Mouse (Mus musculus) midbrain, embryonic 12.5 days (tissue): Measurements from ENCODE around the gene Ywhae. TPM values are rescaled to one million over a fixed set of nuclear protein-coding genes. Genes with fewer than 3 reads are reported as not detected.
A peak's percentile ranks its signal among the peaks of the same experiment; 100 is the strongest.

Source experiments
- ATAC-seq: fragments of 200-750 bp; cut with Nextera tagmentation; 2 replicates; pipeline ENCODE4 v1.8.0; 2017; ENCODE audit warnings: low read depth, moderate TSS enrichment, moderate library complexity; ENCODE audit not compliant: low FRiP score
- H3K27ac ChIP-seq: fragments of 300-500 bp; sonication (generic); replicated peaks from 2 replicates; pipeline ENCODE4 v1.5.1; 2016; ENCODE audit warnings: mild to moderate bottlenecking
- H3K27me3 ChIP-seq: fragments of 300-500 bp; sonication (generic); 2 replicates; pipeline ENCODE4 v1.6.1; 2016; ENCODE audit warnings: mild to moderate bottlenecking
- H3K36me3 ChIP-seq: fragments of 300-500 bp; sonication (generic); 2 replicates; pipeline ENCODE4 v1.6.1; 2016
- H3K4me1 ChIP-seq: fragments of 300-500 bp; sonication (generic); 2 replicates; pipeline ENCODE4 v1.6.1; 2016
- H3K4me2 ChIP-seq: fragments of 300-500 bp; sonication (generic); replicated peaks from 2 replicates; pipeline ENCODE4 v1.6.1; 2016; ENCODE audit warnings: mild to moderate bottlenecking, moderate library complexity
- H3K4me3 ChIP-seq: fragments of 300-500 bp; sonication (generic); 2 replicates; pipeline ENCODE4 v1.5.1; 2016; ENCODE audit warnings: mild to moderate bottlenecking
- H3K9ac ChIP-seq: fragments of 300-500 bp; sonication (generic); replicated peaks from 2 replicates; pipeline ENCODE4 v1.6.1; 2016; ENCODE audit warnings: mild to moderate bottlenecking, moderate library complexity
- H3K9me3 ChIP-seq: fragments of 300-500 bp; sonication (generic); 2 replicates; pipeline ENCODE4 v1.6.1; 2016; ENCODE audit warnings: mild to moderate bottlenecking
- WGBS: fragments of 180-500 bp; shearing (Covaris S2); methylation state at CpG from one replicate; pipeline ENCODE4 v1.1.7; 2016; 5-methylcytosine and 5-hydroxymethylcytosine counted together
- polyA plus RNA-seq: library from polyadenylated mRNA; unstranded; fragments of >200 nt; fragmentation: Nextera tagmentation; extraction: Ambion mirVana; gene quantifications from 2 replicates; pipeline ENCODE4 v1.2.1, GENCODE M21; 2016

Gene Ywhae
- polyA plus RNA-seq, 1 experiment from 2014 or later: 1,324 TPM

DNA sequence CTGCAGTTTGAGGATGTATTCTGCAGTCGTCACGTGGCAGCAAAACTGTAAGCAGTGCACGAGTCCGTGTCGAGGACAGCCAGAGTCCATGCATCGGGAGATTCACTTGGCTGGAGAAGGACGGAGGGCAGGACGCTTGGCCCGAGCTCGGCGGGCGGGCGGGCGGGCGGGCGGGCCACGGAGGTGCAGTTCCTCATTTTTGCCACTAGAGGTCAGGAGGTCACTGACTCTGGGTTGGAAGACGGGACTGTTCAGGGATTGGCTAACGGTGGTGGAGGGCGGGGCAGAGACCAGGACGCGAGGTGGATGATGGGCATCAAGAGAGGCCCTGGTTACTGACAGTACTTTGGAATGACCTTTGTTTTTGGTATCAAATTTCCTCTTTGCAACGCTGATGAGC, 36.5 kb downstream of the Ywhae start:
- ATAC-seq: peak; percentile 91
- WGBS: under 1% methylated on average over 23 of the region's 23 CpGs
- H3K9me3 ChIP-seq: no peaks in the 10 kb centered on the region
- H3K27me3 ChIP-seq: peaks cover 7% of the 10 kb centered on the region; the same call in 1 of the 2 replicates
- H3K4me1 ChIP-seq: peaks cover 7% of the 10 kb centered on the region
- H3K4me3 ChIP-seq: no peak overlapping the region
- peak overlapping the region; percentile 41 for H3K4me2 ChIP-seq
- no peak overlapping the region for H3K9ac ChIP-seq
- H3K27ac ChIP-seq: 0 out of 2 replicates have a peak overlapping the region, but pooled peaks have one; percentile 39
- H3K36me3 ChIP-seq: peaks cover 34% of the 10 kb centered on the region

- Histone ChIP-seq H3K4me3 (no peak overlapping the region), H3K36me3 (peaks cover 2% of the 10 kb centered on the region; the same call in 1 of the 2 replicates), H3K9me3 (no peaks in the 10 kb centered on the region), H3K27ac (no peak overlapping the region), H3K4me2 (no peak overlapping the region), H3K27me3 (peaks cover 7% of the 10 kb centered on the region; the same call in 1 of the 2 replicates), H3K4me1 (peaks cover 7% of the 10 kb centered on the region), H3K9ac (no peak overlapping the region)
- no peak for ATAC-seq
- WGBS: 85% methylated on average over 5 of the region's 5 CpGs
Measured at GRCm38 (mm10) chr11:75772562-75772961, 39.9 kb downstream of the Ywhae start.

- Histone ChIP-seq H3K9ac (no peak overlapping the region), H3K36me3 (no peaks in the 10 kb centered on the region), H3K4me1 (no peaks in the 10 kb centered on the region), H3K4me3 (no peak overlapping the region), H3K9me3 (no peaks in the 10 kb centered on the region), H3K27ac (no peak overlapping the region), H3K27me3 (peaks cover 9% of the 10 kb centered on the region; the same call in 1 of the 2 replicates), H3K4me2 (no peak overlapping the region)
- WGBS: 89% methylated on average over 1 of the region's 1 CpGs
- ATAC-seq: no peak
Measured at GRCm38 (mm10) chr11:75775919-75776318, 43.2 kb downstream of the Ywhae start.

GRCm38 (mm10) chr11:75781919-75782318, 49.2 kb downstream of the Ywhae start:
- no peak for ATAC-seq

DNA sequence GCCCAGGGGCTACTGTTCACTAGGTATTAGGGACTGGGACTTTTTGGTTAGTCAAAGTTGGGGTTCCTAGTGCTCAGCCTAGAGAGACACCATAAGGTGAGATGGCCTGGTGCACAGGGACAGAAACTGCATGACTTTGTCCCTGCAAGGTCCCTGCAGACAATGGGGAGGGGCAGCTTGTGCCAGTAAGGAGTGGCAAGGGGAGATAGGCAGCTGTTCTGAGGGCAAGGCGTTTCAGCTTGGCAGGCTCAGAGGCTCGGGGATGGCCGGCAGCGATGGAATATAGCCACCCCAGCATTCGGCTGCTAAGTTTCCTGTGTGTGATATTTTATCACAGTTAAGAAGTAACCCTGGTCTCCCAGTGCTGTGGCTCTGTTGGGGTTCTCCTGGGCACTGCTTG, 51.1 kb downstream of the Ywhae start:
- WGBS: 87% methylated on average over 5 of the region's 5 CpGs
- Histone ChIP-seq H3K27ac (no peak overlapping the region), H3K9me3 (no peaks in the 10 kb centered on the region), H3K4me1 (0 out of 2 replicates have a peak, but pooled peaks cover 3% of the 10 kb centered on the region), H3K4me3 (no peak overlapping the region), H3K4me2 (no peak overlapping the region), H3K36me3 (no peaks in the 10 kb centered on the region), H3K9ac (no peak overlapping the region), H3K27me3 (0 out of 2 replicates have a peak, but pooled peaks cover 4% of the 10 kb centered on the region)
- ATAC-seq: no peak

More at GRCm38 (mm10) chr11:75781919-75782318, 49.2 kb downstream of the Ywhae start:
- Histone ChIP-seq H3K27ac (no peak overlapping the region), H3K27me3 (0 out of 2 replicates have a peak, but pooled peaks cover 4% of the 10 kb centered on the region), H3K9me3 (no peaks in the 10 kb centered on the region), H3K4me1 (no peaks in the 10 kb centered on the region), H3K4me2 (no peak overlapping the region), H3K36me3 (no peaks in the 10 kb centered on the region), H3K4me3 (no peak overlapping the region), H3K9ac (no peak overlapping the region)
- WGBS: 21% methylated on average over 6 of the region's 6 CpGs

GRCm38 (mm10) chr11:75785897-75786296, 53.2 kb downstream of the Ywhae start:
- Histone ChIP-seq H3K9me3 (no peaks in the 10 kb centered on the region), H3K9ac (no peak overlapping the region), H3K4me3 (no peak overlapping the region), H3K4me1 (0 out of 2 replicates have a peak, but pooled peaks cover 3% of the 10 kb centered on the region), H3K27ac (no peak overlapping the region), H3K4me2 (no peak overlapping the region), H3K27me3 (peaks cover 9% of the 10 kb centered on the region), H3K36me3 (no peaks in the 10 kb centered on the region)
- 83% methylated on average over 8 of the region's 8 CpGs for WGBS
- no peak for ATAC-seq

DNA sequence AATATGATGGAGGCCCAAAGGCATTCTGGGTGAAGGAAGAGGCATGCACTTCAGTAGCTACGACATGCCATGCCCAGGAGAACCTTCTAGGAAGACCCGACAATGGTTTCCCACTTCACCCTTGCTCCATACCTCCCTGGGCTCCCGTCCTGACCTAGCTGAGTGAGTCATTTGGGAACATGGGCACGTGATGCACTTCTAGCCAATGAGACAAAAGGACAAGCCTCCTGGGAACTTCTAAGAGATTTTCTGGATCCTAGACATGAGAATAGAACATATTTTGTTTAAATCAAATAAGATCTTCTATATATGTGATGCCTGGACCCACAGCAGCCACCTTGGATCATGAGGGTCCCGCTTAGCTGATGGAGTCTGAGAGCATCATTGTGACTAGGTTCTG, 59.9 kb downstream of the Ywhae start:
- H3K27ac ChIP-seq: no peak overlapping the region
- H3K4me1 ChIP-seq: peaks cover 18% of the 10 kb centered on the region
- peaks cover 71% of the 10 kb centered on the region for H3K27me3 ChIP-seq
- no peaks in the 10 kb centered on the region for H3K9me3 ChIP-seq
- ATAC-seq: no peak
- 74% methylated on average over 5 of the region's 5 CpGs for WGBS
- H3K36me3 ChIP-seq: no peaks in the 10 kb centered on the region
- no peak overlapping the region for H3K9ac ChIP-seq
- no peak overlapping the region for H3K4me3 ChIP-seq
- no peak overlapping the region for H3K4me2 ChIP-seq

- H3K27me3 ChIP-seq: peaks cover 79% of the 10 kb centered on the region
- no peaks in the 10 kb centered on the region for H3K9me3 ChIP-seq
- peaks cover 15% of the 10 kb centered on the region for H3K4me1 ChIP-seq
- no peak overlapping the region for H3K27ac ChIP-seq
- no peak overlapping the region for H3K4me2 ChIP-seq
- H3K4me3 ChIP-seq: no peak overlapping the region
- ATAC-seq: no peak
- H3K9ac ChIP-seq: no peak overlapping the region
- no peaks in the 10 kb centered on the region for H3K36me3 ChIP-seq
- 63% methylated on average over 5 of the region's 5 CpGs for WGBS
Measured at GRCm38 (mm10) chr11:75793351-75793750, 60.7 kb downstream of the Ywhae start.

GRCm38 (mm10) chr11:75794602-75795320, 62.1 kb downstream of the Ywhae start:
- 6% methylated on average over 45 of the region's 45 CpGs for WGBS
- ATAC-seq: no peak
- Histone ChIP-seq H3K4me1 (peaks cover 15% of the 10 kb centered on the region), H3K9me3 (no peaks in the 10 kb centered on the region), H3K27ac (no peak overlapping the region), H3K9ac (no peak overlapping the region), H3K36me3 (no peaks in the 10 kb centered on the region), H3K4me3 (peak overlapping the region; percentile 50), H3K4me2 (peak overlapping the region; percentile 63), H3K27me3 (peaks cover 75% of the 10 kb centered on the region)

- peaks cover 15% of the 10 kb centered on the region for H3K4me1 ChIP-seq
- 2% methylated on average over 40 of the region's 42 CpGs for WGBS
- no peak overlapping the region; the same call in 1 of the 2 replicates for H3K9ac ChIP-seq
- peaks cover 74% of the 10 kb centered on the region for H3K27me3 ChIP-seq
- H3K4me3 ChIP-seq: peak overlapping the region; percentile 50
- H3K27ac ChIP-seq: no peak overlapping the region
- no peaks in the 10 kb centered on the region for H3K9me3 ChIP-seq
- H3K4me2 ChIP-seq: peak overlapping the region; percentile 63
- no peaks in the 10 kb centered on the region for H3K36me3 ChIP-seq
- no peak for ATAC-seq
Measured at GRCm38 (mm10) chr11:75795321-75795636, 62.6 kb downstream of the Ywhae start.

DNA sequence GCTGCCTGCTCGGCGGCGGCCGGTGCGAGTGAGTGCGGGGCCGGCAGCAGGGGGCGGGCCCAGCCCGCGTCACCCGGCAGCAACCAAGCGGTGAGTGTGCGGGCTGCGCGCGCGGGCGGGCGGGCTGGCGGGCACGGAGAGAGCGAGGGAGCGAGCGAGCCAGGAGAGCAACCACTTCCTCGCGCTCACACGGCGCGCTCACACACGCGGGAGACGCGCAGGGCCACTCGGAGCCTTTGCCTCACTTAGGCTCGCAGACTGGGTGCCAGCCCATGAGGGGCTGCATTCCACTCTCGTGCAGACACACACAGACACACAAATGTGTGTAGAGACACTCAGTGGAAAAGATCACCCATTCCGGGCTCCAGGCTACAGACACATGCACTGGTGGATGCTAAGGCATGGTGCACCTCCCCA, 63.4 kb downstream of the Ywhae start, which contains the start of gene Doc2b:
Gene Doc2b (minus strand): TSS at position 21 of the 417 bp plus-strand sequence.
- H3K27me3 ChIP-seq: peaks cover 72% of the 10 kb centered on the region
- ATAC-seq: peak; percentile 76
- H3K9me3 ChIP-seq: no peaks in the 10 kb centered on the region
- peak within 1 kb of the TSS; percentile 63 for H3K4me2 ChIP-seq
- H3K4me1 ChIP-seq: peaks cover 15% of the 10 kb centered on the region
- no peak within 1 kb of the TSS for H3K27ac ChIP-seq
- WGBS: 6% methylated on average over 29 of the region's 37 CpGs
- no peaks in the 10 kb centered on the region for H3K36me3 ChIP-seq
- H3K4me3 ChIP-seq: peak within 1 kb of the TSS; percentile 50
- H3K9ac ChIP-seq: peak within 1 kb of the TSS; percentile 34; the same call in 1 of the 2 replicates

DNA sequence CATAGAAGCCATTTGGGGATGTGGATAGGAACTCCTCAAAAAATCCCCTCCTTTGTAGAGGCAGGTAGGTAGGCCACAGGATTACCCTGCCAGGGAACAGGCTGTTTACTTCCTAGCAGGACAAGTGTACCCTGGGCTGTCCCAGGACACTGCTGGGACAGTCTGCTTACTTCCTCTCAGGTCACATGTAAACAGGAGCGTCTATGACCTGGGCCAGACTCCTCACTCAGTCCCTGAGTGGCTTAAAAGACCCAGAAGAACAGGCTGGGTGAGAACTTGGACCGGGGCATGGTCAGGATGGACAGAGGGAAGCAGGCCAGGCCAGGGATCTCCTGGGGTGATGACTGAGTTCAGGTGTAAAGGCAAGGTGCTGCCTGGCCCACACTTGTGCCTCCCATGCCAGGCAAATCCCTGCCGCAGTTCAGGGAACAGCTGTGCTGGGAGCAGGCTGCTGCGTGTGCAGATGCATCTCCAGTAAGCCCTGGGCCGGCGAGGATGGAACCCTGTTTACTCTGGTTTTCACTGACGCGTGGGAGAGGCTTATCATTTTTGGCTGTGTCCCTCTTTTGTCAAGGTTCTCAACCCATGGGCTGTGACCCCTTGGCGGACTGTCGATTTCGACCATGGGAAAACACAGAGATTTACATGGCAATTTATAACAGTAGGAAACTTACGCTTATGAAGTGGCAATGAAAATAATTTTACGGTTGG, 64.0 kb downstream of the Ywhae start:
- H3K27me3 ChIP-seq: peaks cover 68% of the 10 kb centered on the region
- H3K9ac ChIP-seq: no peak overlapping the region
- 72% methylated on average over 13 of the region's 13 CpGs for WGBS
- H3K36me3 ChIP-seq: no peaks in the 10 kb centered on the region
- no peak overlapping the region for H3K4me3 ChIP-seq
- H3K4me1 ChIP-seq: peaks cover 15% of the 10 kb centered on the region
- no peak overlapping the region for H3K27ac ChIP-seq
- peak overlapping the region; percentile 63 for H3K4me2 ChIP-seq
- no peak for ATAC-seq
- no peaks in the 10 kb centered on the region for H3K9me3 ChIP-seq
